Mouse (Mus musculus) limb, embryonic 11.5 days (tissue): ENCODE measurements around the gene Btn1a1. TPM values are rescaled to one million over a fixed set of nuclear protein-coding genes. Genes with fewer than 3 reads are reported as not detected.

Experiments
- ATAC-seq: fragments of 200-750 bp; cut with Nextera tagmentation; 2 replicates; pipeline ENCODE4 v1.8.0; 2017; ENCODE audit warnings: low read depth; ENCODE audit not compliant: insufficient number of reproducible peaks, low FRiP score, low TSS enrichment
- DNase-seq: peaks from one replicate; pipeline ENCODE4 v3.0.0-alpha.2; 2015; ENCODE audit warnings: low spot score
- H3K27ac ChIP-seq: fragments of 300-500 bp; sonication (generic); replicated peaks from 2 replicates; pipeline ENCODE4 v1.5.1; 2014; ENCODE audit warnings: low read depth, mild to moderate bottlenecking, low read length
- H3K27me3 ChIP-seq: fragments of 300-500 bp; sonication (generic); 2 replicates; pipeline ENCODE4 v1.6.1; 2014; ENCODE audit warnings: mild to moderate bottlenecking, low read length, mixed read lengths; ENCODE audit not compliant: control insufficient read depth, insufficient read depth
- H3K36me3 ChIP-seq: fragments of 300-500 bp; sonication (generic); 2 replicates; pipeline ENCODE4 v1.6.1; 2014; ENCODE audit warnings: mild to moderate bottlenecking, low read length, moderate library complexity, mixed read lengths; ENCODE audit not compliant: control insufficient read depth, insufficient read depth
- H3K4me1 ChIP-seq: fragments of 300-500 bp; sonication (generic); 2 replicates; pipeline ENCODE4 v1.6.1; 2014; ENCODE audit warnings: low read length, mixed read lengths; ENCODE audit not compliant: control insufficient read depth, insufficient read depth
- H3K4me2 ChIP-seq: fragments of 300-500 bp; sonication (generic); 2 replicates; pipeline ENCODE4 v1.6.1; 2014; ENCODE audit warnings: low read depth, mild to moderate bottlenecking, moderate library complexity; ENCODE audit not compliant: severe bottlenecking
- H3K4me3 ChIP-seq: fragments of 300-500 bp; sonication (generic); 2 replicates; pipeline ENCODE4 v1.5.1; 2014; ENCODE audit warnings: low read depth, low read length
- H3K9ac ChIP-seq: fragments of 300-500 bp; sonication (generic); 2 replicates; pipeline ENCODE4 v1.6.1; 2014; ENCODE audit warnings: mild to moderate bottlenecking, low read length
- H3K9me3 ChIP-seq: fragments of 300-500 bp; sonication (generic); 2 replicates; pipeline ENCODE4 v1.6.1; 2016; ENCODE audit warnings: low read length; ENCODE audit not compliant: control insufficient read depth
- WGBS: fragments of 180-500 bp; shearing (Covaris S2); extraction: QIAGEN DNeasy Blood & Tissue Kit; methylation state at CpG from one replicate; pipeline ENCODE4 v1.1.7; 2014; 5-methylcytosine and 5-hydroxymethylcytosine counted together
- polyA plus RNA-seq: library from polyadenylated mRNA; unstranded; fragments of >200 nt; fragmentation: Nextera tagmentation; extraction: Ambion mirVana; gene quantifications from 2 replicates; pipeline ENCODE4 v1.2.1, GENCODE M21; 2014

Gene Btn1a1
- polyA plus RNA-seq, 1 experiment from 2014 or later, result not detected

DNA sequence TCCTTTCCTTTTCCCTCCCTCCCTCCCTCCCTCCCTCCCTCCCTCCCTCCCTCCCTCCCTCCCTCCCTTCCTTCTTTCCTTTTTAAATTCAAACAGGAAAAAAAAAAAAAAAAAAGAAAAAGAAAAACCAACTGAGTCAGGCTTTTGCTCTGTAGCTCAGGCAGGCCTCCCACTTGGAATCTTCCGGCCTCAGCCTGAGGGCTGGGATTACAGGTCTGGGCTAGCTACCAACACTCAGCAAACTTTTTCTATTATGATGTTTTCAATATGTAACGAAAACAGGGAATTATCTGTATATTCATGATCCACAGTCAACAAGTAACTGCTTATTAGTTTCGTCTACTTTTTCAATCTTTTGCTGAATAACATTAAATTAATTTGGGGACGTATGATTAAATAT, 37.2 kb upstream of the Btn1a1 start:
- Histone ChIP-seq H3K36me3 (no peaks in the 10 kb centered on the region), H3K4me2 (no peak overlapping the region), H3K9ac (no peak overlapping the region), H3K9me3 (no peaks in the 10 kb centered on the region), H3K27ac (no peak overlapping the region), H3K4me3 (no peak overlapping the region), H3K27me3 (no peaks in the 10 kb centered on the region), H3K4me1 (peaks cover 8% of the 10 kb centered on the region; the same call in 1 of the 2 replicates)
- ATAC-seq (no peak), DNase-seq (no peak)
- WGBS, result 43% methylated on average over 4 of the region's 4 CpGs

DNA sequence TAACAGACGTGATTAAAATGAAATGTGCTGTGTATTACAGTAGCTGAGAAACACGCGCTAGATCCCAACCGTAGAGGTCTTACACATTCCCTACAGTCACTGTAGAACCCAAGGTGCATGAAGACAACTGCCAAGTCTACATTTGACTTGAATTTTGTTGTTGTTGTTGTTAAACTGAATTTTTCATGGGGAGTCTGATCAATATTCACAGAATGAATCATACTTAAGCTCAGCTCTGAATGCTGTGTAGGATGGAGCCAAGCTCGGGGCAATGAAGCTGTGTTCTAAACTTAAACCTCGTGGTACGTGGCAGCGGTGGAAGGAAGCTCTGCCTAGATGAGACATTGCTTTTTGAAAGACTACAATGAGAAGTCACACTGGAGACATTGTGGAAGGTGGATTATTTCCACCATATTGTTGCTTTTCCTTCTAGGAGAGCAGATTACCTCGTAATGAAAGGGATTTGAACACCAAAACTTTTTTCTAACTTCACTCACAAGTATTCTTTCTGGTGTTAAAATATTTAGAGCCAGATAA, 36.4 kb upstream of the Btn1a1 start:
- Histone ChIP-seq H3K9ac (no peak overlapping the region), H3K27me3 (no peaks in the 10 kb centered on the region), H3K4me1 (peaks cover 8% of the 10 kb centered on the region; the same call in 1 of the 2 replicates), H3K27ac (no peak overlapping the region), H3K36me3 (no peaks in the 10 kb centered on the region), H3K9me3 (no peaks in the 10 kb centered on the region), H3K4me3 (no peak overlapping the region; the same call in 1 of the 2 replicates), H3K4me2 (peak overlapping the region; percentile 25)
- no peak for DNase-seq
- WGBS, result 34% methylated on average over 9 of the region's 9 CpGs
- no peak for ATAC-seq

DNA sequence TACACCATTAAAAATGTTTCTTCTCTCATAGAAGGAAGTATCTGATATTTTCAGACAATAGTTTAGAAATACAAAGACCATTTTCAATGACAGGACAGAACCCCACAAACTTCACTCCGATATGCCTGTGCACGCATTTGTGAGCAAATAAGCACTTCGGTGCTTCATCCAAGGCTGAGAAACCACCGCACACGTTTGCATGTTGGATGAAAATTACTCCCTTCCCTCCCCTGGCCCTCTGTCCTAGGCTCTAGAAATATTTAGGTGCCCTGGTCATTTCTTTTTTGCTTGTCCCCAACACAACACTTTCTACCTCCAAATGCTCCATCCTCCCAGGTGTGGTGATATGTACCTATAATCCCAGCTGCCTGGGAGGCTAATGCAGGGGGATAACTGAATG, 35.8 kb upstream of the Btn1a1 start:
- 12% methylated on average over 5 of the region's 5 CpGs for WGBS
- H3K27ac ChIP-seq, result no peak overlapping the region
- no peaks in the 10 kb centered on the region for H3K9me3 ChIP-seq
- peaks cover 8% of the 10 kb centered on the region; the same call in 1 of the 2 replicates for H3K4me1 ChIP-seq
- H3K9ac ChIP-seq, result no peak overlapping the region
- ATAC-seq (no peak), DNase-seq (no peak)
- H3K4me2 ChIP-seq, result peak overlapping the region; percentile 25
- no peaks in the 10 kb centered on the region for H3K27me3 ChIP-seq
- no peaks in the 10 kb centered on the region for H3K36me3 ChIP-seq
- no peak overlapping the region; the same call in 1 of the 2 replicates for H3K4me3 ChIP-seq

DNA sequence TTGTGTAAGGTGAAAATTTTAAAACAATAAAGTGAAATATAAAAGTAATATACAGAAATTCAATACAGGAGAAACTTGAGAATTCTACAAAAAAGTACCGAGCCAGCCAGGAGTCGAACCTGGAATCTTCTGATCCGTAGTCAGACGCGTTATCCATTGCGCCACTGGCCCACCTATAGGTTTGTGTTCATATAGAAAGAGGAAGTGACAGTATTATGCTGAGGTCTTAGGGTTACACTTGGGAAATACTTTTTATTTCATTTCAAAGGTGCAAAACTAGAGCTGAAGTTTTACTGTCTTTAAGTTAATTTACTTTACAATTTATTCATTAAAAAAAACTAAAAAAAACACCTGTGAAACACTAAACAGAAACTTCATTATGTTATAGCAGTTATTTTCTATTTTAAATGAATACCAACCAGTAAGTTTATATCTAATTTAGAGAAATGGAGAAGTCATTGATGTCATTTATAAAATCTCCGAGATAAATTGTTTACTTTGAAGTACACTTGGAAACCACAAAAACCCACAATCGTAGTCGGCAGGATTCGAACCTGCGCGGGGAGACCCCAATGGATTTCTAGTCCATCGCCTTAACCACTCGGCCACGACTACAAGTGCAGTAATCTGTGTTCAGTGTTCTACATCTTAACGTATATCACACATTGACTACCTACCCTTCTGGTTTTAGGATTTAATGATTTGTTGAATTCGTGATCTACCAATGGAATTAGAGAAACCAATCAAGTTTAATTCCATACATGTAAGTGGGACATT, 34.9 kb upstream of the Btn1a1 start:
- WGBS, result 2% methylated on average over 17 of the region's 17 CpGs
- DNase-seq (peak; percentile 91), ATAC-seq (peak; percentile 54; the same call in 1 of the 2 replicates)
- Histone ChIP-seq H3K9ac (no peak overlapping the region), H3K36me3 (no peaks in the 10 kb centered on the region), H3K4me3 (no peak overlapping the region; the same call in 1 of the 2 replicates), H3K4me1 (peaks cover 8% of the 10 kb centered on the region; the same call in 1 of the 2 replicates), H3K4me2 (peak overlapping the region; percentile 25; the same call in 1 of the 2 replicates), H3K27me3 (no peaks in the 10 kb centered on the region), H3K27ac (no peak overlapping the region), H3K9me3 (no peaks in the 10 kb centered on the region)

DNA sequence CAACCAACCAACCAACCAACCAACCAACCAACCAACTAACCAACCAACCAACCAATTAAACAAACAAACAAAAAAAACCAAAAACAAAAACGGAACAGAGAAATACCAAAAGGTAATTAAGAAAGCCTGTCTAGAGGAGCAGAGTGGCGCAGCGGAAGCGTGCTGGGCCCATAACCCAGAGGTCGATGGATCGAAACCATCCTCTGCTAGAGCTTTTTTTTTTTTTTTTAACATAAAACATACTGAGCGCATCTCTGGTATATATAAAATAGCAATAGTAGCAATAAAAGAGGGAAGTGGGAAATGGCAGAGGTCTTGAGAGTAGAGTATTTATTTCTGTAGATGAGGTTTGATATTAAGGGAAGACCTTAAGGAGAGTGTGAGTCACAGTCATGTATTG, 34.2 kb upstream of the Btn1a1 start:
- ATAC-seq (no peak), DNase-seq (no peak)
- no peaks in the 10 kb centered on the region for H3K27me3 ChIP-seq
- H3K9ac ChIP-seq, result no peak overlapping the region
- no peaks in the 10 kb centered on the region for H3K36me3 ChIP-seq
- H3K27ac ChIP-seq, result no peak overlapping the region
- H3K9me3 ChIP-seq, result no peaks in the 10 kb centered on the region
- 6% methylated on average over 7 of the region's 7 CpGs for WGBS
- no peak overlapping the region for H3K4me3 ChIP-seq
- H3K4me1 ChIP-seq, result peaks cover 4% of the 10 kb centered on the region; the same call in 1 of the 2 replicates
- no peak overlapping the region for H3K4me2 ChIP-seq

DNA sequence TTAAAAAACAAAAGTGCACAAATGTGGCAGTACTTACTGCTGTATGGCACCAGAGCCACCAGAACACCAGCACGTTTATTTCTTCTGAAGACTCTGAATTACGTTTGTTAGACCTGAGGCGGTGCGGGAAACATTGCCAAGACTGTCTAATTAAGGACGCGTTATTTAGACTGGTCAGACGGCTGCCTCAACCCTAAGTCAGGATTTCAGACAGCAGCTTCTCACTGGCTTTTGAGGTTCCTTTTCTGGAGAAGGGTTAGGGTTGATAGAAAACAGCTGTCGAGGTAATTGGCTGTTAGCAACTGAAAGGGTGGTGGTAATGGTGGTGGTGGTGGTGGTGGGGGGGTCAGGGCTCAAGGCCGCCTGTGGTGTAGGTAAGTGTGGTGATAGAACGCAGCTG, 33.0 kb upstream of the Btn1a1 start:
- Histone ChIP-seq H3K4me2 (peak overlapping the region; percentile 44), H3K4me1 (peaks cover 4% of the 10 kb centered on the region; the same call in 1 of the 2 replicates), H3K9ac (no peak overlapping the region), H3K4me3 (peak overlapping the region; percentile 15), H3K9me3 (no peaks in the 10 kb centered on the region), H3K27me3 (no peaks in the 10 kb centered on the region), H3K36me3 (no peaks in the 10 kb centered on the region), H3K27ac (peak overlapping the region; percentile 55; the same call in 1 of the 2 replicates)
- ATAC-seq, result peak; percentile 64
- DNase-seq, result peak; percentile 66
- 1% methylated on average over 10 of the region's 10 CpGs for WGBS

DNA sequence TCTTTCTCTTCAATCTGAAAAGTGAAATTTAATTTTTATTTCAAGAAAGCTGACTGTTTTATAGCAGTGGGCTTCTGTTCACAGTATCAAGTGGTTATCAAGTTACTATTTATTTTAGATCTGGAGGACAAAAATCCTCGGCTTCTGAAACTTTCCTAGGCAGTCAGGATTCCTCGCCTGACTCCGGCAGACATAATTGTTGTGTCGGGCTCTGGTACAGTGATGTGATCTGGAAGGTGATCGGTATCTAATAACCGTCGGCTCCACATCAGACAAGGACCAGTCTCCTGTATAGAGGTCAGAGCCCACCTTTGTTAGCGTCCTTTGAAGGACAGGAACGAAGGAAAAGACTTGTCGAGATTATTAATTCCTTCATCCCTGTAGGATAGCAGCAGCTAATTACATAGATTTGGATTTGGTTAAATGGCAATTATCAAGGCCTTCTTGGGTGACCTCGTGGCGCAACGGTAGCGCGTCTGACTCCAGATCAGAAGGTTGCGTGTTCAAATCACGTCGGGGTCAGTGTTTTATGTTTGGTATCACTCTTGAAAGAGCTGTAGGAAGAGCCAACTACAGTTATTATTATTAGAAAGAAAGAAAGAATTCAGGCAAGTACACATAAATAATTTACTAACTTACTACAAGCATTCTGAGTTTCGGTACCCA, 32.1 kb upstream of the Btn1a1 start:
- Histone ChIP-seq H3K4me3 (peak overlapping the region; percentile 15; the same call in 1 of the 2 replicates), H3K4me1 (peaks cover 4% of the 10 kb centered on the region; the same call in 1 of the 2 replicates), H3K27ac (0 out of 2 replicates have a peak overlapping the region, but pooled peaks have one; percentile 55), H3K36me3 (no peaks in the 10 kb centered on the region), H3K27me3 (no peaks in the 10 kb centered on the region), H3K9me3 (no peaks in the 10 kb centered on the region), H3K9ac (no peak overlapping the region), H3K4me2 (peak overlapping the region; percentile 44)
- DNase-seq (peak; percentile 80), ATAC-seq (no peak)
- WGBS, result under 1% methylated on average over 19 of the region's 19 CpGs

DNA sequence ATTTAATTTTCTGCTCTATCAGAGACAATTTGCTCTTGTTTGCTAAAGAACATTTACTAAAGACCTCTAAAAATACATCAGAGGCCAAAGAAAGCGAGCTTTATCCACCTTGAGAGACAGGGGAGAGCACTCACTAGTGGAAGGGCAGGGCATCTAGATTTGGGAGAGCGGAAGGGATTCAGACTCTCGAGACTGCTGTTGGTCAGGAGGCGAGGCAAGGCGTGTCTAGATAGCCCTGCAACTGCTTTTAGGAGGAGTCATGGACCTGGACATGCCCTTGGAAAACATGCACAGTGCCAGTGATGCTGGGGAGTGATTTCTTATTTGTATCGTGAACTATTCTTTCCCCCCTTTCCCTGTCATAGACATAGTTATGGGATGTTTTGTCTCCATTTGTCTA, 29.8 kb upstream of the Btn1a1 start:
- WGBS, result 77% methylated on average over 6 of the region's 6 CpGs
- H3K9me3 ChIP-seq, result no peaks in the 10 kb centered on the region
- no peak overlapping the region for H3K27ac ChIP-seq
- H3K4me2 ChIP-seq, result no peak overlapping the region
- H3K9ac ChIP-seq, result no peak overlapping the region
- no peak for ATAC-seq
- H3K27me3 ChIP-seq, result no peaks in the 10 kb centered on the region
- no peak overlapping the region for H3K4me3 ChIP-seq
- peaks cover 4% of the 10 kb centered on the region; the same call in 1 of the 2 replicates for H3K4me1 ChIP-seq
- H3K36me3 ChIP-seq, result no peaks in the 10 kb centered on the region
- no peak for DNase-seq
